Mouse (Mus musculus) heart, embryonic 15.5 days (tissue): ENCODE measurements around the gene Exoc4. TPM values are rescaled to one million over a fixed set of nuclear protein-coding genes. Genes with fewer than 3 reads are reported as not detected.

ENCODE experiments used
- ATAC-seq: fragments of 200-750 bp; cut with Nextera tagmentation; replicated peaks from 2 replicates; pipeline ENCODE4 v1.8.0; 2017; ENCODE audit warnings: low read depth, moderate TSS enrichment; ENCODE audit not compliant: insufficient number of reproducible peaks, insufficient read depth, low FRiP score
- H3K27ac ChIP-seq: fragments of 300-500 bp; sonication (generic); 2 replicates; pipeline ENCODE4 v1.5.1; 2015; ENCODE audit warnings: mild to moderate bottlenecking, inconsistent platforms
- H3K27me3 ChIP-seq: fragments of 300-500 bp; sonication (generic); 2 replicates; pipeline ENCODE4 v1.6.1; 2015; ENCODE audit warnings: inconsistent platforms
- H3K36me3 ChIP-seq: fragments of 300-500 bp; sonication (generic); 2 replicates; pipeline ENCODE4 v1.6.1; 2015; ENCODE audit warnings: mild to moderate bottlenecking, inconsistent platforms
- H3K4me1 ChIP-seq: fragments of 300-500 bp; sonication (generic); replicated peaks from 2 replicates; pipeline ENCODE4 v1.6.1; 2015; ENCODE audit warnings: inconsistent platforms
- H3K4me2 ChIP-seq: fragments of 300-500 bp; sonication (generic); 2 replicates; pipeline ENCODE4 v1.6.1; 2015; ENCODE audit warnings: inconsistent platforms, mild to moderate bottlenecking, moderate library complexity
- H3K4me3 ChIP-seq: fragments of 300-500 bp; sonication (generic); 2 replicates; pipeline ENCODE4 v1.5.1; 2015; ENCODE audit warnings: mild to moderate bottlenecking, inconsistent platforms
- H3K9ac ChIP-seq: fragments of 300-500 bp; sonication (generic); 2 replicates; pipeline ENCODE4 v1.6.1; 2015; ENCODE audit warnings: mild to moderate bottlenecking, inconsistent platforms
- H3K9me3 ChIP-seq: fragments of 300-500 bp; sonication (generic); replicated peaks from 2 replicates; pipeline ENCODE4 v1.6.1; 2016; ENCODE audit warnings: inconsistent platforms
- WGBS: fragments of 180-500 bp; shearing (Covaris S2); methylation state at CpG from one replicate; pipeline ENCODE4 v1.1.7; 2015; ENCODE audit warnings: mixed read lengths; 5-methylcytosine and 5-hydroxymethylcytosine counted together
- polyA plus RNA-seq: library from polyadenylated mRNA; unstranded; fragments of >200 nt; fragmentation: Nextera tagmentation; extraction: Ambion mirVana; gene quantifications from 2 replicates; pipeline ENCODE4 v1.2.1, GENCODE M21; 2015

Exoc4 gene
- polyA plus RNA-seq, 1 experiment from 2014 or later: 26.5 TPM

- H3K9ac ChIP-seq: no peak overlapping the region
- WGBS: 47% methylated on average over 3 of the region's 3 CpGs
- H3K9me3 ChIP-seq: no peaks in the 10 kb centered on the region
- H3K4me2 ChIP-seq: no peak overlapping the region
- H3K27me3 ChIP-seq: no peaks in the 10 kb centered on the region
- no peaks in the 10 kb centered on the region for H3K36me3 ChIP-seq
- H3K4me3 ChIP-seq: no peak overlapping the region
- 0 out of 2 replicates have a peak, but pooled peaks cover 3% of the 10 kb centered on the region for H3K4me1 ChIP-seq
- no peak overlapping the region for H3K27ac ChIP-seq
- ATAC-seq: 0 out of 2 replicates have a peak, but pooled peaks have one; percentile 14
Measured at GRCm38 (mm10) chr6:33763970-33764369, 515.1 kb downstream of the Exoc4 start.

GRCm38 (mm10) chr6:33769251-33769650 lies 520.4 kb downstream of the Exoc4 start:
- ATAC-seq: no peak
- Histone ChIP-seq H3K4me2 (no peak overlapping the region), H3K36me3 (no peaks in the 10 kb centered on the region), H3K9ac (no peak overlapping the region), H3K27me3 (no peaks in the 10 kb centered on the region), H3K9me3 (no peaks in the 10 kb centered on the region), H3K27ac (no peak overlapping the region), H3K4me3 (no peak overlapping the region), H3K4me1 (no peaks in the 10 kb centered on the region)
- 59% methylated on average over 3 of the region's 3 CpGs for WGBS

GRCm38 (mm10) chr6:33770021-33770420 lies 521.1 kb downstream of the Exoc4 start:
- Histone ChIP-seq H3K9ac (no peak overlapping the region), H3K36me3 (no peaks in the 10 kb centered on the region), H3K9me3 (no peaks in the 10 kb centered on the region), H3K27me3 (no peaks in the 10 kb centered on the region), H3K27ac (no peak overlapping the region), H3K4me3 (no peak overlapping the region), H3K4me1 (no peaks in the 10 kb centered on the region), H3K4me2 (no peak overlapping the region)
- 67% methylated on average over 2 of the region's 2 CpGs for WGBS
- no peak for ATAC-seq

- Histone ChIP-seq H3K4me3 (no peak overlapping the region), H3K27ac (no peak overlapping the region), H3K36me3 (no peaks in the 10 kb centered on the region), H3K9me3 (no peaks in the 10 kb centered on the region), H3K4me2 (no peak overlapping the region), H3K4me1 (no peaks in the 10 kb centered on the region), H3K9ac (no peak overlapping the region), H3K27me3 (no peaks in the 10 kb centered on the region)
- ATAC-seq: no peak
- WGBS: 75% methylated on average over 9 of the region's 9 CpGs
Measured at GRCm38 (mm10) chr6:33772551-33773315, 523.8 kb downstream of the Exoc4 start.

- no peaks in the 10 kb centered on the region for H3K9me3 ChIP-seq
- no peak for ATAC-seq
- H3K4me3 ChIP-seq: no peak overlapping the region
- H3K36me3 ChIP-seq: no peaks in the 10 kb centered on the region
- H3K9ac ChIP-seq: no peak overlapping the region
- H3K27me3 ChIP-seq: no peaks in the 10 kb centered on the region
- H3K4me1 ChIP-seq: peaks cover 10% of the 10 kb centered on the region
- H3K27ac ChIP-seq: no peak overlapping the region
- no peak overlapping the region for H3K4me2 ChIP-seq
- 71% methylated on average over 2 of the region's 2 CpGs for WGBS
Measured at GRCm38 (mm10) chr6:33792604-33793003, 543.7 kb downstream of the Exoc4 start.

GRCm38 (mm10) chr6:33801254-33801653 lies 552.4 kb downstream of the Exoc4 start:
- no peak overlapping the region for H3K27ac ChIP-seq
- 76% methylated on average over 3 of the region's 3 CpGs for WGBS

GRCm38 (mm10) chr6:33803481-33804098 lies 554.7 kb downstream of the Exoc4 start:
- no peaks in the 10 kb centered on the region for H3K36me3 ChIP-seq
- ATAC-seq: no peak
- H3K27me3 ChIP-seq: no peaks in the 10 kb centered on the region
- no peak overlapping the region for H3K27ac ChIP-seq
- no peak overlapping the region for H3K4me2 ChIP-seq
- WGBS: 81% methylated on average over 3 of the region's 3 CpGs
- H3K9me3 ChIP-seq: no peaks in the 10 kb centered on the region
- H3K4me3 ChIP-seq: no peak overlapping the region
- no peaks in the 10 kb centered on the region for H3K4me1 ChIP-seq
- no peak overlapping the region for H3K9ac ChIP-seq

More at GRCm38 (mm10) chr6:33801254-33801653, 552.4 kb downstream of the Exoc4 start:
- no peaks in the 10 kb centered on the region for H3K27me3 ChIP-seq
- no peak overlapping the region for H3K4me3 ChIP-seq
- H3K4me2 ChIP-seq: no peak overlapping the region
- H3K9ac ChIP-seq: no peak overlapping the region
- no peaks in the 10 kb centered on the region for H3K4me1 ChIP-seq
- ATAC-seq: no peak
- H3K36me3 ChIP-seq: no peaks in the 10 kb centered on the region
- no peaks in the 10 kb centered on the region for H3K9me3 ChIP-seq

GRCm38 (mm10) chr6:33804775-33805174 lies 555.9 kb downstream of the Exoc4 start:
- whole genome bisulfite sequencing: 75% methylated on average over 2 of the region's 2 CpGs
- Histone ChIP-seq H3K27ac (no peak overlapping the region), H3K9ac (no peak overlapping the region), H3K4me1 (no peaks in the 10 kb centered on the region), H3K9me3 (no peaks in the 10 kb centered on the region), H3K4me3 (no peak overlapping the region), H3K4me2 (no peak overlapping the region), H3K36me3 (no peaks in the 10 kb centered on the region), H3K27me3 (no peaks in the 10 kb centered on the region)
- ATAC-seq: no peak

- Histone ChIP-seq H3K4me2 (no peak overlapping the region), H3K27me3 (no peaks in the 10 kb centered on the region), H3K4me3 (no peak overlapping the region), H3K36me3 (no peaks in the 10 kb centered on the region), H3K9me3 (no peaks in the 10 kb centered on the region), H3K27ac (no peak overlapping the region), H3K9ac (no peak overlapping the region), H3K4me1 (no peaks in the 10 kb centered on the region)
- 63% methylated on average over 3 of the region's 3 CpGs for WGBS
- ATAC-seq: no peak
Measured at GRCm38 (mm10) chr6:33806072-33806782, 557.3 kb downstream of the Exoc4 start.

- Histone ChIP-seq H3K4me3 (no peak overlapping the region), H3K27me3 (no peaks in the 10 kb centered on the region), H3K36me3 (no peaks in the 10 kb centered on the region), H3K9me3 (no peaks in the 10 kb centered on the region), H3K4me2 (no peak overlapping the region), H3K4me1 (no peaks in the 10 kb centered on the region), H3K27ac (no peak overlapping the region), H3K9ac (no peak overlapping the region)
- WGBS: 48% methylated on average over 2 of the region's 2 CpGs
- no peak for ATAC-seq
Measured at GRCm38 (mm10) chr6:33814386-33814785, 565.5 kb downstream of the Exoc4 start.

GRCm38 (mm10) chr6:33823171-33823570 lies 574.3 kb downstream of the Exoc4 start:
- whole genome bisulfite sequencing: 76% methylated on average over 2 of the region's 2 CpGs
- no peak for ATAC-seq
- Histone ChIP-seq H3K36me3 (no peaks in the 10 kb centered on the region), H3K4me2 (no peak overlapping the region), H3K4me1 (peaks cover 17% of the 10 kb centered on the region), H3K9me3 (no peaks in the 10 kb centered on the region), H3K27me3 (no peaks in the 10 kb centered on the region), H3K4me3 (no peak overlapping the region), H3K27ac (no peak overlapping the region), H3K9ac (no peak overlapping the region)
